Mouse (Mus musculus): Measurements from ENCODE around the gene Mxd3.

- no peak for TF ChIP-seq CTCF (conservative IDR thresholded peaks at IDR 0.05 in 1 of 2, IDR thresholded peaks at IDR 0.05 in 1 of 2; ENCODE audit: low read depth in 2 of 2, low read length in 2 of 2)
- no peak for TF ChIP-seq MAZ (IDR thresholded peaks at IDR 0.05; ENCODE audit: low read depth, low read length)
- no peak for TF ChIP-seq E2F4 (IDR thresholded peaks at IDR 0.05; ENCODE audit: insufficient replicate concordance, low read depth, low read length)
- 0 out of 2 replicates have a peak, but pooled peaks have one; percentile 19 for TF ChIP-seq POLR2A (IDR thresholded peaks at IDR 0.05; ENCODE audit: low read depth, low read length)
- TF ChIP-seq MXI1 (IDR thresholded peaks at IDR 0.05; ENCODE audit: low read depth, low read length): no peak
- no peak for TF ChIP-seq RCOR1 (conservative IDR thresholded peaks at IDR 0.05; ENCODE audit: low read depth, low read length)
- no peak for TF ChIP-seq EP300 (IDR thresholded peaks at IDR 0.05; ENCODE audit: low read length)
Measured at GRCm38 (mm10) chr13:55327169-55327568, 2.5 kb downstream of the Mxd3 start.
